In genomic region chr10:80032799-80033480, GRCm38 (mm10) we compare ENCODE assay signal across 8 mouse cellular contexts. TPM values are rescaled to one million over a fixed set of nuclear protein-coding genes. Genes with fewer than 3 reads are reported as not detected.
DNase-seq lines count a peak whose midpoint lies in the region; ATAC-seq and TF ChIP-seq lines count a peak whose summit lies in the region.

No protein-coding gene starts in this region.

- no peak for TF ChIP-seq CTCF in Patski (IDR thresholded peaks at IDR 0.05)

- H3K27ac ChIP-seq in heart, embryonic 13.5 days (replicated peaks), result peak overlapping the region; percentile 83
- H3K27ac ChIP-seq in neural tube, embryonic 15.5 days (replicated peaks), result peak overlapping the region; percentile 23; the same call in 1 of the 2 replicates

- H3K4me2 ChIP-seq in heart, embryonic 13.5 days, result peak overlapping the region; percentile 36
- H3K4me2 ChIP-seq in neural tube, embryonic 15.5 days, result no peak overlapping the region

- in situ Hi-C loops in Patski (cut with MboI; ENCODE audit: low pct_unique_long_range_greater_than_20kb), result no loop called here

- H3K4me1 ChIP-seq in heart, embryonic 13.5 days, result peaks cover 33% of the 10 kb centered on the region
- H3K4me1 ChIP-seq in neural tube, embryonic 15.5 days, result peaks cover 12% of the 10 kb centered on the region

- POLR2A ChIA-PET in Patski (lab: Charles Lee), result interaction anchor here (0.6 to 3.5 kb wide), 6 partner anchors 9 to 23 kb away, joined by 3 to 14 read pairs (median 4); no protein-coding TSS in a partner anchor

- H3K4me3 ChIP-seq in heart, embryonic 13.5 days, result no peak overlapping the region
- H3K4me3 ChIP-seq in neural tube, embryonic 15.5 days (replicated peaks), result no peak overlapping the region

- CTCF ChIA-PET in Patski (lab: Charles Lee), result interaction anchor here (0.9 to 1.4 kb wide), 5 partner anchors 8 to 132 kb away, joined by 3 to 5 read pairs (median 4); no protein-coding TSS in a partner anchor

- H3K36me3 ChIP-seq in heart, embryonic 13.5 days, result peaks cover 54% of the 10 kb centered on the region
- peaks cover 31% of the 10 kb centered on the region for H3K36me3 ChIP-seq in neural tube, embryonic 15.5 days

- no peaks in the 10 kb centered on the region for H3K27me3 ChIP-seq in Patski
- no peaks in the 10 kb centered on the region for H3K27me3 ChIP-seq in heart, embryonic 13.5 days (replicated peaks)
- no peaks in the 10 kb centered on the region for H3K27me3 ChIP-seq in neural tube, embryonic 15.5 days (replicated peaks)

- 7% methylated on average over 5 of the region's 5 CpGs for WGBS in heart, embryonic 13.5 days
- WGBS in neural tube, embryonic 15.5 days, result 66% methylated on average over 5 of the region's 5 CpGs

- ATAC-seq in Patski, result peak; percentile 32
- 0 out of 2 replicates have a peak, but pooled peaks have one; percentile 31 for ATAC-seq in heart, embryonic 13.5 days (ENCODE audit: extremely low read depth, insufficient number of reproducible peaks, low FRiP score, low TSS enrichment)
- ATAC-seq in neural tube, embryonic 15.5 days (ENCODE audit: low FRiP score), result no peak

- peak; percentile 66 for DNase-seq in layer of hippocampus, adult 11-12 months (ENCODE audit: low spot score)
- DNase-seq in layer of hippocampus, adult 8-10 months (ENCODE audit: low spot score in 2 of 2), result no peak
- DNase-seq in Patski (ENCODE audit: low read depth, low spot score) (no peak), liver (peak; percentile 58)
- no peak for DNase-seq in embryo, embryonic 11 days
- no peak for DNase-seq in cerebellum, adult 18-20 months

- no peaks in the 10 kb centered on the region for H3K9me3 ChIP-seq in heart, embryonic 13.5 days
- no peaks in the 10 kb centered on the region for H3K9me3 ChIP-seq in neural tube, embryonic 15.5 days (replicated peaks)

- peak overlapping the region; percentile 47 for H3K9ac ChIP-seq in heart, embryonic 13.5 days
- H3K9ac ChIP-seq in neural tube, embryonic 15.5 days (replicated peaks), result no peak overlapping the region

RNA-seq across cellular contexts. Expression of gene Polr2e, which starts 6.7 kb away (rescaled TPM):
- 10 to 100 TPM; 64.2 to 86.7 (median 75.4) TPM for total RNA-seq in layer of hippocampus, adult 8-10 months (2022)
- polyA plus RNA-seq in Patski (2021), result 146 TPM
- 149 and 154 TPM in 2 replicates for polyA plus RNA-seq in heart, embryonic 13.5 days (2015; fragmentation: Nextera tagmentation; extraction: Ambion mirVana)
- polyA plus RNA-seq in neural tube, embryonic 15.5 days (2015; fragmentation: Nextera tagmentation; extraction: Ambion mirVana), result 134 and 148 TPM in 2 replicates

RNA-seq across cellular contexts. Expression of gene Gpx4, which starts 14.0 kb away (rescaled TPM):
- total RNA-seq in layer of hippocampus, adult 8-10 months (2022), result 100 to 1,000 TPM; 433 to 528 (median 468) TPM
- 916 TPM for polyA plus RNA-seq in Patski (2021)
- 691 and 741 TPM in 2 replicates for polyA plus RNA-seq in heart, embryonic 13.5 days (2015; fragmentation: Nextera tagmentation; extraction: Ambion mirVana)
- polyA plus RNA-seq in neural tube, embryonic 15.5 days (2015; fragmentation: Nextera tagmentation; extraction: Ambion mirVana), result 559 and 600 TPM in 2 replicates

RNA-seq across cellular contexts. Expression of gene Arhgap45, which starts 16.5 kb away (rescaled TPM):
- 10 to 100 TPM in 2 of 4 experiments, 1 to 10 TPM in 2; 2.8 to 14.1 (median 8.2) TPM for total RNA-seq in layer of hippocampus, adult 8-10 months (2022)
- polyA plus RNA-seq in Patski (2021), result 0.85 TPM
- 5.5 and 6.5 TPM in 2 replicates for polyA plus RNA-seq in heart, embryonic 13.5 days (2015; fragmentation: Nextera tagmentation; extraction: Ambion mirVana)
- 2.0 and 13.7 TPM in 2 replicates for polyA plus RNA-seq in neural tube, embryonic 15.5 days (2015; fragmentation: Nextera tagmentation; extraction: Ambion mirVana)

RNA-seq across cellular contexts. Expression of gene Abca7, which starts 36.6 kb away (rescaled TPM):
- 10 to 100 TPM; 12.4 to 13.6 (median 13.3) TPM for total RNA-seq in layer of hippocampus, adult 8-10 months (2022)
- 19.9 TPM for polyA plus RNA-seq in Patski (2021)
- 2.2 and 2.6 TPM in 2 replicates for polyA plus RNA-seq in heart, embryonic 13.5 days (2015; fragmentation: Nextera tagmentation; extraction: Ambion mirVana)
- 5.2 and 5.6 TPM in 2 replicates for polyA plus RNA-seq in neural tube, embryonic 15.5 days (2015; fragmentation: Nextera tagmentation; extraction: Ambion mirVana)

RNA-seq across cellular contexts. Expression of gene Cnn2, which starts 44.6 kb away (rescaled TPM):
- total RNA-seq in layer of hippocampus, adult 8-10 months (2022), result 1 to 10 TPM; 5.3 to 9.8 (median 6.6) TPM
- 393 TPM for polyA plus RNA-seq in Patski (2021)
- 264 and 271 TPM in 2 replicates for polyA plus RNA-seq in heart, embryonic 13.5 days (2015; fragmentation: Nextera tagmentation; extraction: Ambion mirVana)
- polyA plus RNA-seq in neural tube, embryonic 15.5 days (2015; fragmentation: Nextera tagmentation; extraction: Ambion mirVana), result 31.6 and 76.4 TPM in 2 replicates

Comparison
In these comparisons a context has a peak if more than half of its experiments do, and no peak if none do; other contexts are left out.
1. DNase-seq: peak in layer of hippocampus, adult 11-12 months (single experiment) and liver (single experiment); none in layer of hippocampus, adult 8-10 months (0 of 2), Patski (single experiment), embryo, embryonic 11 days (single experiment) and cerebellum, adult 18-20 months (0 of 2).